Mouse (Mus musculus): Measurements from ENCODE around the gene Ovol2.

Ovol2 gene

GRCm38 (mm10) chr2:144267004-144267730, 64.8 kb downstream of the Ovol2 start:
- no peak for DNase-seq

DNA sequence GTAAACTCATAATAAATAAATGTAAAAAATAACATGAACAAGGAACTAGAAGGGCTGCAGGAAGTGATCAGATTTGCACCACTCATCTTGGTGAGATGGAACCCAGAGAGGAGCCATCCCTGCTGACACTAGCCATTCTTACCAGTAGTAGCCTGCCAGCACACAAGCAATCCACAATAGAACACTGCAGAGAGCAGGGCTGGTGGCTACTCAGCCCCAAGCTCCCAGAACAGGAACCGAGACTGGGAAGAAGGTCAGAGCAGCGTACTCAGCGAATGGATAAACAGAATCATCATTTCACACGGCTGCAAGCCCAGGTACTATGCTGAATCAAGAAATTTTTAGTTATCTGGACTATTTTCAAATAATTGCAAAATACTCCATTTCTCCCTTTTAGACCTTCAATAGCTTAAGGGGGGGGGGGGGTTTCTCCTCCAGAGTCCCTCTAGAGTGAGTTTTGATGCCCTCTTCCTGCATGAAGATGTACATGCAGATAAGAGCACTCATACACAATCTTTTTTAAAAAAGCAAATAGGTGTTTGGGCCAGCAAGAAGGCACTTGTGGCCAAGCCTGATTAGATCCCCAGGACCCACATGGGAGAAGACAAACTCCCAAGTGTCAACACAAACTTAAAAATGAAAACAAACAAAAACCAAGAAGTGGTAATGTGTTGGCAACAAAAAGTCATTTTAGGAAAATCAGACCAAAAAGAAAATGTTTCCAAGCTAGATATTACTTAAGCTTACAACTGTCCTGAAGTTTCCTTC, 65.8 kb downstream of the Ovol2 start:
- peak in 1 of 2 experiments; percentile 34 for DNase-seq

DNA sequence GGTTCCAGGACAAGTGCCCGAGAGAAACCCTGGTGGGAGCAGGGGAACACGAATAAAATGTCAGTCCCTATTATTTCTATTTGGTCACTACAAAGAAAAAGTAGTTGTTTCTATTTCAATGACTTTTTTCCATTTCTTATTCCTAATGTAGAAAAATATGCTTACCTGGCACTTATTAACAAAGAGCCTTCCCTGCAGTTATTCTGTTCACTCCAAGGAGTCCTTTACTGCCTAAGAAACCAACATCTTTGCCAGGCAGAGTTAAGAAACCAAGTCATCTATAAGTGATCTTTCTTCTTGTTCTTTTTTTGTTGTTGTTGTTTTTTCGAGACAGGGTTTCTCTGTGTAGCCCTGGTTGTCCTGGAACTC, 66.8 kb downstream of the Ovol2 start:
- no peak for DNase-seq

- no peak for DNase-seq
These were observed 67.4 kb downstream of the Ovol2 start for GRCm38 (mm10) chr2:144264398-144265119.

- DNase-seq: no peak
These were observed 69.1 kb downstream of the Ovol2 start for GRCm38 (mm10) chr2:144262837-144263236.
